In genomic region chr14:36868769-36869362, GRCm38 (mm10) we compare ENCODE assay signal across 23 mouse cellular contexts.
DNase-seq lines count a peak whose midpoint lies in the region; ATAC-seq and TF ChIP-seq lines count a peak whose summit lies in the region.
"Had no signal": no experiment of that assay in that cellular context is flagged by ENCODE, and none has a peak within 500 bp of the region (broad histone marks: within the 10 kb centered on the region; RNA-seq: fewer than 3 reads in every experiment).

No protein-coding gene starts in this region.

- no peaks in the 10 kb centered on the region for H3K4me1 ChIP-seq in small intestine, adult 2 months (ENCODE audit: control insufficient read depth, insufficient read depth, insufficient read length, low read length)
- H3K4me1 ChIP-seq: embryonic facial prominence, embryonic 10.5 days; forebrain, embryonic 12.5 days; stomach, embryonic 15.5 days had no signal

- peak; percentile 49 to 65; a peak in 3 of 4 replicates for ATAC-seq in hematopoietic stem cell, adult 5-6 weeks (replicated peaks in 1 of 2; ENCODE audit: insufficient read depth in 1 of 2, low FRiP score in 2 of 2, low TSS enrichment in 1 of 2, low read depth in 1 of 2, poor library complexity in 2 of 2, severe bottlenecking in 2 of 2)
- ATAC-seq: intestine, embryonic 16.5 days; midbrain, embryonic 16.5 days had no signal

- TF ChIP-seq POLR2A in small intestine, adult 2 months (IDR thresholded peaks at IDR 0.05; ENCODE audit: low read depth, low read length), result no peak

- no peak overlapping the region for H3K4me3 ChIP-seq in small intestine, adult 2 months (ENCODE audit: low read depth, low read length)
- H3K4me3 ChIP-seq: embryonic facial prominence, embryonic 10.5 days; forebrain, embryonic 12.5 days; heart, adult 2 months; stomach, embryonic 15.5 days had no signal

- peak; percentile 49 for DNase-seq in left cerebral cortex, postnatal 4 days
- no peak for DNase-seq in left cerebral cortex, postnatal 25 days (ENCODE audit: low spot score in 2 of 2)
- peak; percentile 32 for DNase-seq in CD4-positive, CD25-positive, alpha-beta regulatory T cell, adult 2 months (ENCODE audit: low read depth, low spot score)
- no peak for DNase-seq in kidney, adult 8-10 months
- no peak for DNase-seq in embryo, embryonic 9.5 days (ENCODE audit: extremely low spot score)
- DNase-seq: adrenal gland, postnatal 36 days; cerebellum, adult 18-20 months; cerebellum, postnatal 36 days; gastrocnemius, postnatal 10 days; heart, adult 2 months; heart, postnatal 4 days; layer of hippocampus, postnatal 36 days; liver; lung, adult 18-20 months; thymus, adult 18-20 months had no signal

- WGBS in small intestine, adult 2 months, result 65% methylated on average over 14 of the region's 14 CpGs

- peak overlapping the region; percentile 39; the same call in 1 of the 2 replicates for H3K27ac ChIP-seq in small intestine, adult 2 months (ENCODE audit: insufficient read depth, low read depth, low read length)
- H3K27ac ChIP-seq: embryonic facial prominence, embryonic 10.5 days; forebrain, embryonic 12.5 days; heart, adult 2 months; kidney, postnatal 0 days; stomach, embryonic 15.5 days had no signal

- TF ChIP-seq CTCF in small intestine, adult 2 months (IDR thresholded peaks at IDR 0.05; ENCODE audit: extremely low read depth, insufficient read length, insufficient replicate concordance, low read depth, low read length), result no peak

- intact Hi-C loops in left cerebral cortex, postnatal 4 days (cut with DNase I), result loop anchor here (10.0 kb wide), 1 partner anchor 256 kb away; no protein-coding TSS in a partner anchor
- intact Hi-C loops in left cerebral cortex, postnatal 25 days (cut with DNase I), result loop anchor here (5.0 kb wide), 2 partner anchors 83 to 258 kb away; no protein-coding TSS in a partner anchor

- H3K27me3 ChIP-seq in small intestine, adult 2 months (ENCODE audit: control insufficient read depth, insufficient read depth, low read length), result no peaks in the 10 kb centered on the region
- H3K27me3 ChIP-seq: forebrain, embryonic 12.5 days; stomach, embryonic 15.5 days had no signal

- H3K36me3 ChIP-seq in small intestine, adult 2 months (ENCODE audit: control insufficient read depth, insufficient read depth, low read length), result no peaks in the 10 kb centered on the region
- H3K36me3 ChIP-seq: embryonic facial prominence, embryonic 10.5 days; forebrain, embryonic 12.5 days; stomach, embryonic 15.5 days had no signal

Comparison
In these comparisons a context has a peak if more than half of its experiments do, and no peak if none do; other contexts are left out.
1. DNase-seq: peak in left cerebral cortex, postnatal 4 days (single experiment) and CD4-positive, CD25-positive, alpha-beta regulatory T cell, adult 2 months (single experiment); none in left cerebral cortex, postnatal 25 days (0 of 2), kidney, adult 8-10 months (0 of 2) and embryo, embryonic 9.5 days (single experiment).